In the genomic region with DNA sequence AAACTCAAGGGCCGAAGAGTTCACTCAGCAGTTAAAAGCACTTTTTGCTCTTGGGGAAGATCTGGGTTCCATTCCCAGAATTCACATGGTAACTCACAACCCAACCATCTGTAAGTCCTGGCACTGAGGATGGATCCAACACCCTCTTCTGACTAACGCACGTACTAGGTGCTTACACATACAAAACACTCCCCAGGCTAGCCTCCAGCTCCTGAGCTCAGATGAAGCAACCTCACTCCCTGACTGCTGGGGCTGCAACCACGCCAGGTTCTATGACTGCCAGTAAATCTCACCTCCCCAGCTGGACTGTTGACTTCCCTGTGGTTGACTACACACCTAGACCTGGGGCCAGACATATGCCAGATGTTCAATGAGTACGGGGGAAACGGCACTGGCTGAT, we compare ENCODE assay signal across 29 mouse cellular contexts. TPM values are rescaled to one million over a fixed set of nuclear protein-coding genes. Genes with fewer than 3 reads are reported as not detected.
DNase-seq lines count a peak whose midpoint lies in the region; TF ChIP-seq lines count a peak whose summit lies in the region.
"Had no signal": no experiment of that assay in that cellular context is flagged by ENCODE, and none has a peak within 500 bp of the region (broad histone marks: within the 10 kb centered on the region; RNA-seq: fewer than 3 reads in every experiment).

No protein-coding gene starts in this region.

- DNase-seq in gastrocnemius, adult 18-20 months (ENCODE audit: low spot score): peak; percentile 44
- no peak for DNase-seq in gastrocnemius, postnatal 10 days
- no peak for DNase-seq in layer of hippocampus, adult 2 months (ENCODE audit: low spot score in 2 of 2)
- DNase-seq in layer of hippocampus, adult 9-10 months (ENCODE audit: low spot score): no peak
- peak; percentile 62 for DNase-seq in NIH3T3 (ENCODE audit: low read depth)
- DNase-seq in kidney, adult 2 months: no peak
- DNase-seq: adrenal gland, adult 2 months; adrenal gland, postnatal 14 days; B cell, adult 2 months; cerebellum, adult 11-12 months; cerebellum, adult 8-10 months; cerebellum, postnatal 10 days; cerebellum, postnatal 36 days; embryo, embryonic 11 days; forebrain, postnatal 0 days; gastrocnemius, postnatal 14 days had no signal

- peaks cover 2% of the 10 kb centered on the region; the same call in 1 of the 2 replicates for H3K36me3 ChIP-seq in kidney, adult 2 months (ENCODE audit: control insufficient read depth, insufficient read depth, low read length)

- no peak overlapping the region for H3K4me3 ChIP-seq in layer of hippocampus, adult 2 months
- H3K4me3 ChIP-seq in kidney, adult 2 months (ENCODE audit: insufficient read depth, low read depth, low read length): no peak overlapping the region
- H3K4me3 ChIP-seq: embryonic facial prominence, embryonic 10.5 days; embryonic facial prominence, embryonic 13.5 days; erythroblast, embryonic 14.5 days; hindbrain, embryonic 12.5 days; hindbrain, embryonic 15.5 days had no signal

- peak overlapping the region; percentile 14; the same call in 1 of the 2 replicates for H3K27ac ChIP-seq in layer of hippocampus, adult 2 months
- H3K27ac ChIP-seq in kidney, adult 2 months (ENCODE audit: insufficient read depth, low read depth, low read length): no peak overlapping the region
- H3K27ac ChIP-seq: embryonic facial prominence, embryonic 10.5 days; embryonic facial prominence, embryonic 13.5 days; hindbrain, embryonic 12.5 days; hindbrain, embryonic 15.5 days had no signal

- peaks cover 6% of the 10 kb centered on the region; the same call in 1 of the 2 replicates for H3K4me1 ChIP-seq in kidney, adult 2 months (ENCODE audit: control insufficient read depth, insufficient read depth, low read length)

- TF ChIP-seq CTCF in layer of hippocampus, adult 2 months (conservative IDR thresholded peaks at IDR 0.05): no peak
- no peak for TF ChIP-seq CTCF in kidney, adult 2 months (conservative IDR thresholded peaks at IDR 0.05; ENCODE audit: insufficient read depth, insufficient read length, low read depth, low read length)

- no peaks in the 10 kb centered on the region for H3K27me3 ChIP-seq in kidney, adult 2 months (replicated peaks; ENCODE audit: control insufficient read depth, insufficient read depth, low read length)
- H3K27me3 ChIP-seq: CH12.LX; embryonic facial prominence, embryonic 13.5 days; hindbrain, embryonic 12.5 days; hindbrain, embryonic 15.5 days had no signal

- 89% methylated on average over 6 of the region's 6 CpGs for WGBS in kidney, adult 2 months

- TF ChIP-seq POLR2A in kidney, adult 2 months (IDR thresholded peaks at IDR 0.05; ENCODE audit: low read depth, low read length): no peak

RNA-seq across cellular contexts. Expression of a gene that starts 4.3 kb away (rescaled TPM):
- total RNA-seq in gastrocnemius, adult 18-20 months (2021): under 1 TPM in 1 of 2 experiments, not detected in 1; 0.59 TPM
- under 1 TPM; 0.59 to 0.73 TPM for total RNA-seq in gastrocnemius, postnatal 10 days (2021)
- total RNA-seq in layer of hippocampus, adult 2 months (2021): 1 to 10 TPM; 5.8 to 7.1 TPM
- polyA plus RNA-seq in kidney, adult 2 months (2012; rRNA removed): 0.15 TPM in 1 of 2 replicates, not detected in the other
- total RNA-seq: adrenal gland, postnatal 14 days; adrenal gland, postnatal 4 days; CH12.LX; gastrocnemius, postnatal 14 days had no signal
- polyA plus RNA-seq: embryonic facial prominence, embryonic 10.5 days; embryonic facial prominence, embryonic 13.5 days; forebrain, embryonic 14.5 days; forebrain, postnatal 0 days; heart, embryonic 11.5 days; heart, embryonic 14.5 days; heart, postnatal 0 days; intestine, embryonic 14.5 days; intestine, postnatal 0 days had no signal

RNA-seq across cellular contexts. Expression of a gene that starts 4.8 kb away (rescaled TPM):
- 10 to 100 TPM; 45.2 to 51.6 TPM for total RNA-seq in gastrocnemius, adult 18-20 months (2021)
- 10 to 100 TPM; 25.8 to 29.5 TPM for total RNA-seq in gastrocnemius, postnatal 10 days (2021)
- total RNA-seq in layer of hippocampus, adult 2 months (2021): 10 to 100 TPM; 37.2 to 39.8 TPM
- polyA plus RNA-seq in kidney, adult 2 months (2012; rRNA removed): 54.6 and 56.7 TPM in 2 replicates

RNA-seq across cellular contexts. Expression of a gene that starts 11.3 kb away (rescaled TPM):
- 1 to 10 TPM; 2.2 to 2.7 TPM for total RNA-seq in gastrocnemius, adult 18-20 months (2021)
- 10 to 100 TPM; 19.7 to 22.3 TPM for total RNA-seq in gastrocnemius, postnatal 10 days (2021)
- total RNA-seq in layer of hippocampus, adult 2 months (2021): 1 to 10 TPM; 1.4 to 2.7 TPM
- 6.8 and 7.3 TPM in 2 replicates for polyA plus RNA-seq in kidney, adult 2 months (2012; rRNA removed)

RNA-seq across cellular contexts. Expression of a gene that starts 11.4 kb away (rescaled TPM):
- total RNA-seq in gastrocnemius, adult 18-20 months (2021): 10 to 100 TPM; 14.7 to 19.1 TPM
- 10 to 100 TPM; 50.0 to 57.8 TPM for total RNA-seq in gastrocnemius, postnatal 10 days (2021)
- total RNA-seq in layer of hippocampus, adult 2 months (2021): 10 to 100 TPM; 12.2 to 14.3 TPM
- 53.2 and 57.2 TPM in 2 replicates for polyA plus RNA-seq in kidney, adult 2 months (2012; rRNA removed)

RNA-seq across cellular contexts. Expression of a gene that starts 12.3 kb away (rescaled TPM):
- 10 to 100 TPM; 26.4 to 28.3 TPM for total RNA-seq in gastrocnemius, adult 18-20 months (2021)
- total RNA-seq in gastrocnemius, postnatal 10 days (2021): 10 to 100 TPM; 19.1 to 21.8 TPM
- total RNA-seq in layer of hippocampus, adult 2 months (2021): 10 to 100 TPM; 11.3 to 13.4 TPM
- 54.3 and 58.8 TPM in 2 replicates for polyA plus RNA-seq in kidney, adult 2 months (2012; rRNA removed)

Comparison
In these comparisons a context has a peak if more than half of its experiments do, and no peak if none do; other contexts are left out.
1. DNase-seq: peak in gastrocnemius, adult 18-20 months (single experiment) and NIH3T3 (single experiment); none in gastrocnemius, postnatal 10 days (single experiment), layer of hippocampus, adult 2 months (0 of 2), layer of hippocampus, adult 9-10 months (single experiment) and kidney, adult 2 months (single experiment).
2. RNA of a gene that starts 11.3 kb away (total RNA-seq): 19.7 to 22.3 TPM in gastrocnemius, postnatal 10 days; 1.4 to 2.7 TPM in layer of hippocampus, adult 2 months and 2.2 to 2.7 TPM in gastrocnemius, adult 18-20 months; every median in the first group is over 4 times any median in the second.